Mouse (Mus musculus) spleen, postnatal 36 days (tissue): ENCODE measurements around the gene Mtf1.

Experiments used
- DNase-seq, 2 experiments: peaks; one replicate each; pipeline ENCODE4 v3.0.0; 2022; ENCODE audit warnings: low spot score in 2 of 2, mixed read lengths in 1 of 2

The Mtf1 gene

GRCm38 (mm10) chr4:124802309-124803260 lies 681 bp downstream of the Mtf1 start:
- peak; percentile 98 for DNase-seq

- no peak for DNase-seq
These were observed 1.5 kb downstream of the Mtf1 start for GRCm38 (mm10) chr4:124803406-124803805.

DNA sequence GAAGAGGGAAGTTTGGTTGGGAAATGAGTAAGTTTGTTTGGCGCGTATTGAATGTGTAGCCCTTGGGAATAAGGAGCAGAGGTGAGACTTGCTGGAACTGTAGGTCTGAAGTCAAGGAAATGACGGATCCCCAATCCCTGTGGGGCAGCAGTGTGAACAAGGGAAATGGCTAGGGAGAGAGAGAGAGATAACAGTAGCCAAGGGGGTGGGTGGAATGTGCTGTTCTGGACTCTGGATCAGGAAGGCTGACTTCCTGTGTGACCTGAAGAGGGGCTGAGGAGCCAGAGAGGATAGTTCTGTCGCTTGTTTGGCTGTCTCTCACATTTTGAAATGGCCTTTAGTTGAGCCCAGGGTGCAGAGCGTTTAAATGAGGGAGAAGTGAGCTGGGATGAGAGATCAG lies 6.6 kb downstream of the Mtf1 start:
- no peak for DNase-seq

- no peak for DNase-seq
These were observed 7.4 kb downstream of the Mtf1 start for GRCm38 (mm10) chr4:124809136-124809883.

- no peak for DNase-seq
These were observed 8.2 kb downstream of the Mtf1 start for GRCm38 (mm10) chr4:124810056-124810455.

DNA sequence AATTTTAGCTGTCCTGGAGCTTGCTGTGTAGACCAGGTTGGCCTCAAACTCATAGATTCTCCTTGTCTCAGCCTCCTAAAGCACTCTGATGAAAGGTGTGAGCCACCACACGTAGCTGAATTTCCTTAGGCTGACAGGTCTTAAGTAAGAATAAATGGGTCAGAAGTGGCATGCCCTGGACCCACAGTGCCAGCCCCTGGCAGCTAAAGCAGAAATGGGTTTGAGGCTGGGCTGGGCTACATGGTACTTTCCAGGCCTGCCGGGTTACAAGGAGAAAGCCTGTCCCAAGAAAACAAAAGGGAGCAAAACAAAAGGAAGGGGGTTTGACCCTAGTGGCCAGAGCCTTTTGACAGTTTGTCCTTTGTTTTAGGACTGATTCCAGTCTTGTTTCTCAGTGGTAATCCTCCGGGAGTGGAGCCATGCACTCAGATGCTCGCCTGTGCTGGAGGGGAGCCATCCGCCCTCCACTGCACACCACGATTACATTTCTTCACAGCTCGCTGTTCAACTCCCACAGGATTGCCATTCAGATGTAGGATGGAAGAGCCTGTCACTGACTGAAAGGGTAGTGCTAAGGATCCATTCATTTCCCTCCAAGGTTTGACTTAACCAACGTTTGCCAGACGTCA lies 9.6 kb downstream of the Mtf1 start:
- DNase-seq, result no peak

DNA sequence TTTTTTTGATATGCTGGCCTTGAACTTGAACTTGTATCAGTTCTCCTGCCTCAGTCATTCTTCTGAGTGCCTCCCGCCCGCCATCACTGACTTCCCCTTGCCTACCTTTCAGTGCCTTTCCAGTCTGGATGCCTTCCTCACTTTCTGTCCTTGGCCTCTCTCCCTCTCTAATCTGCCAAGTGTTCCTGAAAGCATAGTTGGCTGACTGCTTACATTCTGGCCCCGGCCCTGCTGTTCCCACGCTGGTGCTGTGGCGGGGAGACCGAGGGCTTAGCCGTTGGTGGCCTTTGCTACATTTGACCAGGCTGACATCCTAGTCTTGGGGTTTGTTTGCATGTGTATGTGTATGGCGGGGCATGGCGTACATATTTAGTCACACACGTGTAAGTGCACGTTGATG lies 14.0 kb downstream of the Mtf1 start:
- DNase-seq, result no peak

DNA sequence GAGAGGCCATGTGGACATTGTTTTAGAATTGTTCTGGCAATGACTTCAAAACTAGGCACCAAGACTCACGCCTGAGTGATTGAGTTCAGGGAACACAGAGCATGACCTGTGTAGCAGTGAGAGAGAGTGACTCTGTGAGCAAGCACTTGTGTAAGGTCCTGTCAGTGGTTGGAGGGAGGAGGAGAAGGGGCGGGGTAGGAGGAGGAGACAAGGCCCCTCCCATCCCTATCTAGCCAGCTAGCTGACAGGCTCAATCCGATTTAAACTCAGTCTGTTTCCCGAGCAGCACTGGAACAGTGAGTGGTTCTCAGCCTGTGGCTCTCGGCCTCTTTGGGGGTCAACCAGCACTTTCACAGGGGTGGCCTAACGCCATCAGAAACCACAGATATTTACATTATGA lies 15.9 kb downstream of the Mtf1 start:
- DNase-seq, result peak; percentile 9 to 11

- no peak for DNase-seq
These were observed 16.9 kb downstream of the Mtf1 start for GRCm38 (mm10) chr4:124818832-124819231.

DNA sequence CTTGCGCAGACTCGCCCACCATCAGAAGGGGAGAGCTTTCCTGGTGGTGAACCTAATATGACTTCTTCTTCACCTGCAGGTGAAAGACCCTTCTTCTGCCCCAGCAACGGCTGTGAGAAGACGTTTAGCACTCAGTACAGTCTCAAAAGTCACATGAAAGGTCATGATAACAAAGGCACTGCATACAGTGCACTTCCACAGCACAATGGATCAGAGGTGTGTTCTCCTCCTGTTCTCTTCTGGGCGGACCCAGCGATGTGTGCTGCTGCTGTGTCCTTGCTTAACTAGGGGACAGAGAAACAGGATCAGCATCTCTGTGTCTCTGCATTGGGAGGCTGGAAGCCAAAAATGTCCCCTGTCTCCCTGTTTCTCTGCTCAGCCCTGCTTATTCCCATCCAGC lies 23.1 kb downstream of the Mtf1 start:
- no peak for DNase-seq

DNA sequence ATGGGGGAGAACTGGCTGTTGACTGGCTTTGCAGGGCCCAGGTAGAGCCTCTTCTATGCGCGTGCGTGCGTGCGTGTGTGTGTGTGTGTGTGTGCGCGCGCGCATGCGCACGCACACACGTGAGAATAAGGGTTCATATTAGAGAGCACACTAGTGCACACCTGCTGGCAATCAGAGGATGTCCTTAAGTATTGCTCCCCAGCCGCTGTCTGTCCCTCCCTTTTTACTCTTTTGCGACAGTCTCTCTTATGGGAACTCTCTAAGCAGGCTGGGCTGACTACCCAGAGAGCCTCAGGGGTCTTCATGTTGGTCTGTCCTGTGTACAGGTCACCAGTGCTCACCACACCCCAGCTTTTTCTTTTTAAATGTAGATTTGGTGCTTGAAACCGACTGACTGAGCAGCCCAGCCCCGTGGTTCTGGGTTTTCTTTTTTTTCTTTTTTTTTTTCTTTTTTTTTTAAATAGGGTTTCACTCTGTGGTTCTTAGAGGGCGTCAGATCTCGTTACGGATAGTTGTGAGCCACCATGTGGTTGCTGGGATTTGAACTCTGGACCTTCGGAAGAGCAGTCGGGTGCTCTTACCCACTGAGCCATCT lies 23.6 kb downstream of the Mtf1 start:
- DNase-seq, result no peak

GRCm38 (mm10) chr4:124829671-124830070 lies 27.8 kb downstream of the Mtf1 start:
- no peak for DNase-seq

GRCm38 (mm10) chr4:124832796-124833195 lies 30.9 kb downstream of the Mtf1 start:
- no peak for DNase-seq

DNA sequence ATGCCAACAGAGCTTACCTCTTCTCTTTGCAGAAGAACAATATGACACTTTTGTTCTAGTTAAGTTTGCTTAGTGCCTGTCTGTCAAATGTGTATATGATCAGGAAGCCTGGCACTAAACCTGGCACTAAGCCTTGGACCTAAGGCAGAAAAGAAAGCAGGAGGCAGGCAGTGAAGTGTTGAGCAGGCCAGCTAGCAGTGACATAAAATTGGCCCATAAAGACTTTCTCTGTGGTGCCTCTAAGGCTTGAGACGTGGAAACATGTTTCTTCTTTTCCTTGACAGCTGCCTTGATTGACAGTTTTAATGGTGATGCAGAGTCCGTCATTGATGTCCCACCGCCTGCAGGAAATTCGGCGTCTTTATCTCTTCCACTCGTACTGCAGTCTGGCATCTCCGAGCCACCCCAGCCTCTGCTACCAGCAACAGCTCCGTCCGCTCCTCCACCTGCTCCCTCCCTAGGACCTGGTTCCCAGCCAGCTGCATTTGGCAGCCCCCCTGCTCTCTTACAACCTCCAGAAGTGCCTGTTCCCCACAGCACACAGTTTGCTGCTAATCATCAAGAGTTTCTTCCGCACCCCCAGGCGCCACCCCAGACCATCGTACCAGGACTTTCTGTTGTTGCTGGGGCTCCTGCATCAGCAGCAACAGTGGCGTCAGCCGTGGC lies 36.3 kb downstream of the Mtf1 start:
- no peak for DNase-seq

DNA sequence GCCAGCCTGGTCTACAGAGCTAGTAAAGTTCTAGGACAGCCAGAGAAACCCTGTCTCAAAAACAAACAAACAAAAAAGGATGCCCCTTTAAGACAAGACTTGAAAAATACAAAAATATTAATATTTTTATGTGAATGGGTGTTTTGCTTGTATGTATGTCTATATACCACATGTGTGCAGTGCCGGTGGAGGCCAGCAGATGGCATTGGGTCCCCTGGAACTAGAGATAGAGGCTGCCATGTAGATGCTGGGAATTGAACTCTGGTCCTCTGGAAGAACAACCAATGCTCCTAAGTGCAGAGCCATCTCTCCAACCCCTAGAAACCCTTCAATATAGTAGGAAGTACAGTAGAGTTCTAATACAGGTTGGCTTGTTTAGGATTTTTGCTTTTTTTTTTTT lies 39.1 kb downstream of the Mtf1 start:
- DNase-seq, result no peak

- DNase-seq, result no peak
These were observed 41.6 kb downstream of the Mtf1 start for GRCm38 (mm10) chr4:124843493-124843892.

DNA sequence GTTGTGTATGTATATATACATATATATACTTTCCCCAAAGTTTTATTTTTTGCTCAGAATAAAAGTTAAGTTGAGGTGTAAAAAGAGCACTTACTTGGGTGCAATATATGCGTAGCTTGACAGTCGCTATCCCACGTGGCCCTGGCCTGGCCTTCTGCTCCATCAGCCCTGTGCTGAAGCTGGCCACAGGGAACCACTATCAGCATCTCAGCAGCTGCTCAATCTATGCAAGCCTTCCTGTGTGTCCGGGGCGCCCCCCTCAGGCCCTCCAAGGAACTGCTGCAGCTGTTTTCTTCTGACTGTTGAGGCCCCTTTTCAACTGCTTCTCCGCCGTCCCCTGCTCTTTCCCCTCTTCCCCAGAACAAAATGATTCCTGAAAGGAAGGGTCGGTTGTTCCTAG lies 45.7 kb downstream of the Mtf1 start:
- peak; percentile 64 to 72 for DNase-seq

GRCm38 (mm10) chr4:124849631-124850260 lies 47.8 kb downstream of the Mtf1 start:
- no peak for DNase-seq

GRCm38 (mm10) chr4:124850261-124850913 lies 48.5 kb downstream of the Mtf1 start, which contains the start of gene Yrdc:
Gene Yrdc (plus strand): TSS chr4:124850679.
- DNase-seq, result peak; percentile 90 to 91

- peak; percentile 67 to 71 for DNase-seq
These were observed 49.2 kb downstream of the Mtf1 start, which contains the start of gene 1110065P20Rik for GRCm38 (mm10) chr4:124850933-124851658. Gene 1110065P20Rik (minus strand): TSS chr4:124851196.
